Mouse (Mus musculus): ENCODE results near the gene Enthd1. TPM values are rescaled to one million over a fixed set of nuclear protein-coding genes. Genes with fewer than 3 reads are reported as not detected.

The Enthd1 gene
- polyA plus RNA-seq, 1 experiment from 2014 or later: not detected

DNA sequence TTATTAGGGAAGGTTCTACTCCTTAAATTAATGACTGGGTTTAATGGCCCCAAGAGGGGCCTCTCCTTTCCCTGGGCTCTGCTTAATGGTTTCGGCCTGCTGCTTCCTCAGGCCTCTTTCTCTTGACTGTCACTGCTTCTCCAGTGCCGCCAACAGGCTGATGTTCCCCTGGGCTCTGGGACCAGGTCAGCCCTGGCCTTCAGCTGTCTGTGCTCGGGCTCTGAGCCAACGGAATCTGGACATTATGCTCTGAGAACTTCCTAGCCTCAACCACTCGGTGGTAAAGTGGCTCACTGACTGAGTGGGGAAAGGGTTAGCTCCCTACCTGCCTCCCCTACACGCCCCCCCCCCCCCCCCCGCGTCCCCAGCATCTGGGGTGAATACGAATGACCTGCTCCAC, 147.9 kb downstream of the Enthd1 start:
- no peaks in the 10 kb centered on the region for H3K4me1 ChIP-seq (ENCODE audit: control insufficient read depth, insufficient read depth, low read length)
- H3K4me2 ChIP-seq (ENCODE audit: low read length): no peak overlapping the region
- H3K9ac ChIP-seq (ENCODE audit: low read depth, low read length): no peak overlapping the region
- no peaks in the 10 kb centered on the region for H3K27me3 ChIP-seq (ENCODE audit: control insufficient read depth, insufficient read depth, low read depth, low read length)
- no peak for ATAC-seq
- no peak overlapping the region for H3K27ac ChIP-seq (ENCODE audit: low read length)
- H3K9me3 ChIP-seq (replicated peaks; ENCODE audit: control insufficient read depth, low read length, poor library complexity, severe bottlenecking): no peaks in the 10 kb centered on the region
- no peaks in the 10 kb centered on the region for H3K36me3 ChIP-seq (ENCODE audit: control insufficient read depth, insufficient read depth, low read length)
- no peak overlapping the region for H3K4me3 ChIP-seq (ENCODE audit: low read depth, low read length)
- WGBS: 58% methylated on average over 6 of the region's 9 CpGs

- no peak for ATAC-seq
- H3K4me3 ChIP-seq (ENCODE audit: low read depth, low read length): no peak overlapping the region
- no peaks in the 10 kb centered on the region for H3K36me3 ChIP-seq (ENCODE audit: control insufficient read depth, insufficient read depth, low read length)
- no peaks in the 10 kb centered on the region for H3K27me3 ChIP-seq (ENCODE audit: control insufficient read depth, insufficient read depth, low read depth, low read length)
- no peak overlapping the region for H3K4me2 ChIP-seq (ENCODE audit: low read length)
- H3K9ac ChIP-seq (ENCODE audit: low read depth, low read length): no peak overlapping the region
- 79% methylated on average over 4 of the region's 4 CpGs for WGBS
- H3K27ac ChIP-seq (ENCODE audit: low read length): no peak overlapping the region
- no peaks in the 10 kb centered on the region for H3K9me3 ChIP-seq (replicated peaks; ENCODE audit: control insufficient read depth, low read length, poor library complexity, severe bottlenecking)
- no peaks in the 10 kb centered on the region for H3K4me1 ChIP-seq (ENCODE audit: control insufficient read depth, insufficient read depth, low read length)
These were observed 149.8 kb downstream of the Enthd1 start for GRCm38 (mm10) chr15:80415132-80415531.

DNA sequence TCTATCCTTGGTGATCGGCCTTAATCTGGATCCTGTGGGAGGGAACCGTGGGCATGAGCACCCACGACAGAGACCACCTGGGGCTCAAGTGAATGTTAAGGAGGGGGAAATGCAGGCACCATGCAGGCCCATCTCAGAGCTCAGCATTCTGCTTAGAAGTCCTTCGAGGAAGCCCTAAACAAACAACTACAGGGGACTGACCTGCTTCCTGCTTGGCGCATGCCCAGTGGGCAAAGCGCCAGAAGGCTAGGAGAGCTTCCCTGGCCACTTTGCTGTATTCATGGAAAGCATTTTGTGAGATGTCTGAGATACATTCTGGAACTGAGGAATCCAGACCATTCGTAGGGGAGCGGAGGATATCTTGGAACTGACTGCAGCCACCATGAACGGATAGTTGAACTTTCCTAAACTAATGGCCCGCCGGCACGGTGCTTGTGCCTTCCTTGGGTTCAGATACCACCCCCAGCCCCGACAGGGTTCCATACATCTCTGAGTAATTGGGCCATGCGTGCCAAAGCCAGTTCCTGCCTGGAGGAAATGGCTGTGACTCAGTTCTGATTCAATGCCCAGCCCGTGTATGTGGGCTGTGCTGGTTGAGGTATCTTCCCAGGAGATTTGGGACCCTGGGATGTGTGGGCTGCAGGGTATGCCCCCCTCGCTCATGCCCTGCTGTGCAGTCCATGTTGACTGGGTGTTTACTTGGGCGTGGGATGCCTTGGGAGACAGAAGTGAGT, 150.8 kb downstream of the Enthd1 start:
- H3K27ac ChIP-seq (ENCODE audit: low read length): no peak overlapping the region
- 85% methylated on average over 17 of the region's 17 CpGs for WGBS
- ATAC-seq: no peak

GRCm38 (mm10) chr15:80413070-80413469, 151.9 kb downstream of the Enthd1 start:
- ATAC-seq: no peak
- no peak overlapping the region for H3K4me2 ChIP-seq (ENCODE audit: low read length)

More for the DNA sequence above, 150.8 kb downstream of the Enthd1 start:
- Histone ChIP-seq H3K36me3 (ENCODE audit: control insufficient read depth, insufficient read depth, low read length) (no peaks in the 10 kb centered on the region), H3K4me2 (ENCODE audit: low read length) (no peak overlapping the region), H3K9me3 (replicated peaks; ENCODE audit: control insufficient read depth, low read length, poor library complexity, severe bottlenecking) (no peaks in the 10 kb centered on the region), H3K9ac (ENCODE audit: low read depth, low read length) (no peak overlapping the region), H3K27me3 (ENCODE audit: control insufficient read depth, insufficient read depth, low read depth, low read length) (no peaks in the 10 kb centered on the region), H3K4me1 (ENCODE audit: control insufficient read depth, insufficient read depth, low read length) (no peaks in the 10 kb centered on the region), H3K4me3 (ENCODE audit: low read depth, low read length) (no peak overlapping the region)

GRCm38 (mm10) chr15:80410661-80411060, 154.3 kb downstream of the Enthd1 start:
- ATAC-seq: no peak
- H3K27ac ChIP-seq (ENCODE audit: low read length): no peak overlapping the region
- no peaks in the 10 kb centered on the region for H3K27me3 ChIP-seq (ENCODE audit: control insufficient read depth, insufficient read depth, low read depth, low read length)
- no peak overlapping the region for H3K4me2 ChIP-seq (ENCODE audit: low read length)
- no peaks in the 10 kb centered on the region for H3K4me1 ChIP-seq (ENCODE audit: control insufficient read depth, insufficient read depth, low read length)
- no peak overlapping the region for H3K9ac ChIP-seq (ENCODE audit: low read depth, low read length)
- H3K9me3 ChIP-seq (replicated peaks; ENCODE audit: control insufficient read depth, low read length, poor library complexity, severe bottlenecking): no peaks in the 10 kb centered on the region
- no peak overlapping the region for H3K4me3 ChIP-seq (ENCODE audit: low read depth, low read length)
- H3K36me3 ChIP-seq (ENCODE audit: control insufficient read depth, insufficient read depth, low read length): no peaks in the 10 kb centered on the region
- WGBS: 71% methylated on average over 7 of the region's 7 CpGs

More at GRCm38 (mm10) chr15:80413070-80413469, 151.9 kb downstream of the Enthd1 start:
- Histone ChIP-seq H3K27me3 (ENCODE audit: control insufficient read depth, insufficient read depth, low read depth, low read length) (no peaks in the 10 kb centered on the region), H3K4me3 (ENCODE audit: low read depth, low read length) (no peak overlapping the region), H3K9ac (ENCODE audit: low read depth, low read length) (no peak overlapping the region), H3K4me1 (ENCODE audit: control insufficient read depth, insufficient read depth, low read length) (no peaks in the 10 kb centered on the region), H3K36me3 (ENCODE audit: control insufficient read depth, insufficient read depth, low read length) (no peaks in the 10 kb centered on the region), H3K27ac (ENCODE audit: low read length) (no peak overlapping the region), H3K9me3 (replicated peaks; ENCODE audit: control insufficient read depth, low read length, poor library complexity, severe bottlenecking) (no peaks in the 10 kb centered on the region)
- WGBS: 79% methylated on average over 4 of the region's 4 CpGs

- Histone ChIP-seq H3K9ac (ENCODE audit: low read depth, low read length) (no peak overlapping the region), H3K4me3 (ENCODE audit: low read depth, low read length) (no peak overlapping the region), H3K27ac (ENCODE audit: low read length) (no peak overlapping the region), H3K4me2 (ENCODE audit: low read length) (no peak overlapping the region), H3K4me1 (ENCODE audit: control insufficient read depth, insufficient read depth, low read length) (no peaks in the 10 kb centered on the region), H3K9me3 (replicated peaks; ENCODE audit: control insufficient read depth, low read length, poor library complexity, severe bottlenecking) (peaks cover 5% of the 10 kb centered on the region; the same call in 1 of the 2 replicates), H3K27me3 (ENCODE audit: control insufficient read depth, insufficient read depth, low read depth, low read length) (no peaks in the 10 kb centered on the region), H3K36me3 (ENCODE audit: control insufficient read depth, insufficient read depth, low read length) (no peaks in the 10 kb centered on the region)
- no peak for ATAC-seq
- WGBS: 61% methylated on average over 1 of the region's 1 CpGs
These were observed 157.1 kb downstream of the Enthd1 start for GRCm38 (mm10) chr15:80407873-80408272.

Other genes starting within 250 kb of the Enthd1 start
- gene Grap2, start 7.4 kb upstream of the Enthd1 start, polyA plus RNA-seq (2015; fragmentation: Nextera tagmentation; extraction: Ambion mirVana): 0.16 and 0.23 TPM in 2 replicates
- 0.34 and 0.39 TPM in 2 replicates for gene Fam83f, start 106.7 kb upstream of the Enthd1 start, polyA plus RNA-seq (2015; fragmentation: Nextera tagmentation; extraction: Ambion mirVana)
- gene Tnrc6b, start 146.2 kb upstream of the Enthd1 start, polyA plus RNA-seq (2015; fragmentation: Nextera tagmentation; extraction: Ambion mirVana): 33.5 and 44.0 TPM in 2 replicates